Mouse (Mus musculus) 416B (cell line): ENCODE measurements around the gene Gm17324.
"Not testable (repeated sequence)": the region's sequence is repeated elsewhere in the genome, so short reads cannot be mapped to it uniquely, and the experiment has no call there.

Experiments used
- DNase-seq: peaks from one replicate; pipeline ENCODE4 v3.0.0; 2011; ENCODE audit warnings: low read depth

Gene Gm17324

DNA sequence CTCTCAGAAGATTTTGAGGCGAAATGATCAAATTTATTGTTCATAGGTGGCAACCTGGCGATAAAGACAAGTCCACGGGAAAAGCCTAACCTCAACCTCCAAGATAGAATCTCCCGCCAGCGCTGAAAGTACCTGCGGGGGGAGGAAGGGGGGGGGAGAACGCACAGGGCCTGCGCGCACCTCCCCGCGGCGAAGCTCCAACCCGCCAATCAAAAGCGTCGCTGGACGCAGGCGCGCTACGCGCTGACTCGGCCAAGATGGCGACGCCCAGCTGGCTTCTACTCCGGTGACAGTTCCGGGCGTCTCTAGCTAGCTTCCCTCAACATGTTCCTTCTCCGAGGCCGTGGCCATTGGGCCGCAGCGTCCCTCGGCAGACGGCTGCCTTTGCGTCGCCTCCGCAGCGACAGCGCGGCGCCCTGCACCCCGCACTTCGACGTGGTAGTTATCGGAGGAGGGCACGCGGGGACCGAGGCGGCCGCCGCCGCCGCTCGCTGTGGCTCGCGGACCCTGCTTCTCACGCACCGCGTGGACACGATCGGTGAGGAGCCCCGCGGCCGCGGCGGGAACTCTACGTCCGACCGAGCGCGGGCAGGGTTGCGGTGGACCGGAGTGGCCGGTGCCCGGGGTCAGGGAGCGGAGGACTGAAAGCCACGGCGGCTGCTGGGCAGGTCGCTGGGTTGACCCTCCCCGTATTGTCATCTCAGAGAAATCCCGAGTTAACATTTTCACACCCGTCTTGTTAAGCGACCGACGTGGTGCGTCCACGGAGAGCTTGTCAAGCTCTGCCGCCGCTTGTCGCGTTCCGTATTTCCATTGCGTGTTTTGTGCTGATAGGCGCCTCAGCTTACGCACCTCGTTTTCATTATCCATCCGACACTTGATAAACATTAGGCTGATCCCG is at the start of gene Gm17324, which contains the start of gene Mto1:
Gene Gm17324 (minus strand): TSS at position 814 of the 901 bp plus-strand sequence.
Gene Mto1 (plus strand): TSS at position 236 of the 901 bp plus-strand sequence.
- peak; percentile 89 for DNase-seq

DNA sequence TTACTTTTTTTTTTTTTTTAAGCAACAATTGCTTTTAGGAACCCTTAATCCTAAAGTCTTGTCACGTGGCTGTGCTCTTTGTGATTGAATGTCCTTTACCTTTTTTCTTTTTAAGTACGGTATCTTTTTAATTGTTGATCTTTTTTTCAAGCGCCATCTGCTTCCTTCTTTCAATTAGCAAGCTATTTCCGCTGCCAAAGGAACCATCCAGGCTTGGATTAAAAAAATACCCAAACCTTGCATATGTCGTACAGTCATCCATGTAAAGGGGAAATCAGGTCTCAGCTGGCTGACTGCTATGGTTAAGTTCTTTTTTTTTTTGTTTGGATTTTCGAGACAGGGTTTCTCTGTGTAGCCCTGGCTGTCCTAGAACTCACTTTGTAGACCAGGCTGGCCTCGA is 44.6 kb upstream of the Gm17324 start:
- no peak for DNase-seq

DNA sequence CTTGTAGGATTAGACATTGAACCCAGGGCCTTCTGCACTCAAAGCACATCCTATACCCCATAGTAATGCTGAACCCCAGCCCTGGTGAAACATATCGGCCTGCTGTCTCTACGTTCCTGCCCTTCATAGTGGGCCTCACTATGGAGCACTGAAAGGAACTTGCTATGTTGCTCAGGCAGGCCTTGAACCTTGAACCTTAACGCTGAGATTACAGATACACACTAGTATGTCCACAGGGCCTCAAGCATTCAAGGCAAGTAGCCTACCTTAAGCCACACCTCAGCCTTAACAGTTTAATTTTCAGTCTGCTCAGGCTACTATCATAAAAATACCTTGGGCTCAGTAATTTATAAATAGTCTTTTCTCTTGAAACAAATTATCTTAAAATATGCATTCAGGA is 43.7 kb upstream of the Gm17324 start:
- DNase-seq: no peak

DNA sequence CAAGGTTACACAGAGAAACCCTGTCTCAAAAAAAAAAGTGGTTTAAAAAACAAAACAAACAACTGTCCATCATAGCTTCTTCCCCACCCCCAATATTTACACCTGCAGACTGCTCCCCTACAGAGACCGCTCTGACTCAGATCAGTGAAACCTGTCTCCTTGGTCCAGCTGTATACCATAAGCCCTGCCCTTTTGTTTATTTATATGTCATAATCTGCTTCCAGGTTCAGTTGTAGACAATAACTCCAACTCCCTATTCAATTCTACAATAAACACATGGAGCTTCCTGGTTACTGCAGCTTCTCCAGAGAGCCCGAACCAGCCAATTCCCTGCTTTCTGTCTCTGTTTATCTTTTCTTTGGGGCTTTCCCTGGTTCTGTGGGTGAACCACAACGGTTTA is 42.6 kb upstream of the Gm17324 start:
- DNase-seq: no peak

DNA sequence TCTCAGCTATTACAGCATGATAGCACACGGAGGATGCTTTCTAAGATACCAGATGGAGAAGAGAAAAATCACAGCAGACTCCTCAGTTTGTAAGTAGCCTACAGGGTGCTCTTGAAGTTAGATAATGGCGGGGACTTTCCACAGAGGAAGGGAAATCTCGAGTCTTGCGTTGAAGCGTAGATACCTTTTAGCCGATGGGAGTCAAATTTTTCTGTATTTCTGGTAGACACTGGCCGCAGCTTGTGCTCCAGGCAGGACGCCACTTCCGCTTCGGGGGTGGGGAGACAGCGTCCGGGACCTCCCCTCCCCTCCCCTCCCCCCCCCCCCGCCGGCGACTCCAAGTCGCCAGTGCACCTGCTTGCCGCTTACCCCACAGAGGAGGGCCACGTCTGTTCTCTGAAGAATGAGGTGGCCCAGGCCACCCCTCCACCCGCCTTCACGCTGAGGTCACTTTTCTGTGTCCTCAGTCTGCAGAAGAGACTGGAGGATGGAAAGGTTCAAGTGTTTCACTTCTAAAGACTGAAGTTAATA is 40.4 kb upstream of the Gm17324 start, which contains the start of gene Eef1a1:
Gene Eef1a1 (minus strand): TSS at position 262 of the 531 bp plus-strand sequence.
- DNase-seq: peak; percentile 54

DNA sequence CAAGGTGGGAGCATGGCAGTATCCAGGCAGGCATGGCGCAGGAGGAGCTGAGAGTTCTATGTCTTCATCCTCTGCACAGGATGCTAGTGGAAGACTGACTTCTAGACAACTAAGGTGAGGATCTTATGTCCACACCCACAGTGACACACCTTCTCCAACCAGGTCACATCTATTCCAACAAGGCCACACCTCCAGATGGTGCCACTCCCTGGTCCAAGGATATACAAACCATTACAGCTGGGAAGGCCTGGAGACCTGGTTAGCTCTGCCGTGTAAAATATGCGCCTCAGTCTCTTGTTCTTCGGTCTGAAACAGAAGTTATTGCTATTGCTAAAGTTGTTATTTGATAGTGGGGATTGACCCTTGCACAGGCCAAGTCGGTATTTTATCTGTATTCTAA is 39.4 kb upstream of the Gm17324 start:
- DNase-seq: not testable (repeated sequence)

DNA sequence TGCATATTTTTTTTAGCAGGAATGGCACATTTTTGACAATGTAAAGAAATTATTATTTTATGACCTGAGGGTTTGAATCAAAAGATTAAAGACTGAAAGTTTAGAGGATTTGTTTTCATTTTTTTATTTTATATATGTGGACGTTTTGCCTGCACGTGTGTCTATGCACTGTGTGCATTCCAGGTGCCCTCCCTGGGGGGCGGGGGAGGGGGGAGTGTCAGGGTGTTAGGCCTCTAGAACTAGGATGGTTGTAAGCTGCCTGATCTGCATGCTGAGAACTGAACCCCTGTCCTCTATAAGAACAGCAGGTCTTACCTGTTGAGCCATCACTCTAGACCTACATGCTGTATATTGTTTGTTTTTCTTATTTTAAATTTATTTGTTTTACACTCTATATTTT is 36.1 kb upstream of the Gm17324 start:
- DNase-seq: no peak

DNA sequence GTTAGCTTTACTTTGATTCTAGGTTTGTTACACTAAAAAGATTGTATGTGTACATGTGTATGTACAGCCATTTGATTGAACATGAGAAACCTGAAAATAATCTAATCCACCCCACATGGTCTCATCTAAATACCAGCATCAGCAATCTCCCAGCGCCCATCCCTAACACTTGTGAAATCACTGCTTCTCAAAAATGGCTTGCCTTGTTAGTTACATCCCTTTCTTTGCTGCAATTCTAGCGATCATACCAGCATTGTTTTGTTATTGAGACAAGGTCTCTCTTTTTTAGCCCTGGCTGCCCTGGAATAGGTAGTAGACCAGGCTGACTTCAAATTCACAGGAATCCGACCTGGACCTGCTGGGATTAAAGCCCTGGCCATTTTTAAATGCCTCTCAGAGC is 33.8 kb upstream of the Gm17324 start:
- DNase-seq: no peak

DNA sequence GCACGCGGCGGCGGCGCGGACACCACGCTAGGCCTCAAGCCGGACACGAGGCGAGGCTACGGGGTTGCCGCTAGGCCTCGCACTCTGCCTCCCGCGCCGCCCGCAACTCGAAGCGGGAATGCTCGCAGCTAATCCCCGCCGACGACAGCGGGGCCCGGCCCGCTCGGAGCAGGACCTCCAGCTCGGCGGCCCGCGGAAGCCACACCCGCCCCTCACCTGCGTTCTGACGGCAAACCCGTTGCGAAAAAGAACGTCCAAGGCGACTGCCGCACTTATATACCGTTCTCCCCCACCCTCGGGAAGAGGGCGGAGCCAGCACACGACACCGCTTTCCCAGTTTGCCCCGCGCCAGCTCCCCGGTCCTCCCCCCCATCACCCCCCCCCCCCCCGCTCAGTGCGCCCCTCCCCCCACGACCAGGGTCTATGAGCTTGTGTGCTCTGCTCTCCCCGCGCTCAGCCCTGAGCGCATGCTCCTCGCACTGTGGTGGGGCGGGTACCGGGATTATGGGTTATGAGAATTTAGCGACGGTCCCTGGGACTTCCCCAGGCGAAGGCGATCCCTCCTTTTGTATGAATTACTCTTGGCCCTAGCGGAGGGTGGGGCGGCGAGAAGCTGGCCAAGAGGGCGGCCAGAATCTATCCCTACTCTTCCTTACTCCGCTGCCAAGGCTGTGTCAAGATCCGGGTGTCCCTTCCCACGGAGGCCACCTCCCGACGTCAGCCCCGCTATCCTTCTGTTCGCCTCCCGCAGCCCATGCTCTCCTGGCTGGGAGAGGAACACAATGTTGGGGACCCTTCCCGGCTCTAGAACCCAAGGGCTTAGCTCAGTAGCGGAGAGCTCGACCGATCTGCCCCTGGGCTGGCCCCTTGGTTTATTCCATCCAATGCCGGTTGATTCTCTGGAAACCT is 33.1 kb upstream of the Gm17324 start:
- peak; percentile 99 for DNase-seq

DNA sequence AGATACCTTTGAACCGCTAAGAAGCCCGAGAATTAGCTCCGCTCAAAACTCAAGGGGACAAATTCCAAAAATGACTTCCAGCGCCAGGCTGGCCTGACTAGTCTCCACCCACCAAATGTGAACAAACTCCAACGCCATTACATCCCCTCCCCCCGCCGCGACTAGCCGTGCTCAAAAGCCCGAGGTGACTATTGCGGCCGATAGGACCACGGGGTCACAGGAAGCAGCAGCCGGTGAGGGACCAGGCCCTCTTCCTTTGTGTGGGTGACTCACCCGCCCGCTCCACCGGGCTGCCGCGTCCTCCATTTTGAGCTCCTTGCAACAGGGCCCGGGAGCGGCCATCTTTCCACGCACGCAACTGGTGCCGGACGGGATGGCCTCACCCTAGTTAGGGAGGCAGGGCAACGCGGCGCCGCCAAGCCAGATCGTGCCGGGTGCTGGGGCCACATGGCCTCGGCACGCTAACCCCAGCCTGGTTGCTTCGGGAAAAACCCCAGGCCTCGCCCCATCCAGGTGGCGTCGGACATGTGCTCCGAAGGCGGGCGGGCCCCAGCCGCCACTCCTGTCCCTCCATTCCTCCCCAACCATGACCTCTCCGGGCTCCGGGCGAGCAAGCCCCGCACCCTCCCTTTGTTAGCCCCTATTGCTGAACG is 32.2 kb upstream of the Gm17324 start:
- DNase-seq: peak; percentile 91

DNA sequence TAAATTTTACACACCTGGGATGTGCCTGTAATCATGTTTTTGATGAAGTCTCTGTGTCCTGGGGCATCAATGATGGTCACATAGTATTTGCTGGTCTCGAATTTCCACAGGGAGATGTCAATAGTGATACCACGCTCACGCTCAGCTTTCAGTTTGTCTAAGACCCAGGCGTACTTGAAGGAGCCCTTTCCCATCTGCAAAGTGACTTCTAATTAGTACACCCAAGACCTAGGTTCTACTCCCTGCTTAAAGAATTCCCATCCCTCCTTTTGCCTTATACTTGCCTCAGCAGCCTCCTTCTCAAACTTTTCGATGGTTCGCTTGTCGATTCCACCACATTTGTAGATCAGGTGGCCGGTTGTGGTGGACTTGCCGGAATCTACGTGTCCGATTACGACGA is 31.6 kb upstream of the Gm17324 start:
- not testable (repeated sequence) for DNase-seq

DNA sequence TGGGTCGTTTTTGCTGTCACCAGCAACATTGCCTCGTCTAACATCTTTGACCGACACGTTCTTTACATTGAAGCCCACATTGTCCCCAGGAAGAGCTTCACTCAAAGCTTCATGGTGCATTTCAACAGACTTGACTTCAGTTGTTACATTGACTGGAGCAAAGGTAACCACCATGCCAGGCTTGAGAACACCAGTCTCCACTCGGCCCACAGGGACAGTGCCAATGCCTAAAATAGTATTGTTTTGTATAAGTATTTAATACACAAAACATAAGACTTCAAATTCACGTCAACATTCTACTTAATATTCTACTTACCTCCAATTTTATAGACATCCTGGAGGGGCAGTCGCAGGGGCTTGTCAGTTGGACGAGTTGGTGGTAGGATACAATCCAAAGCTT is 30.7 kb upstream of the Gm17324 start:
- not testable (repeated sequence) for DNase-seq

DNA sequence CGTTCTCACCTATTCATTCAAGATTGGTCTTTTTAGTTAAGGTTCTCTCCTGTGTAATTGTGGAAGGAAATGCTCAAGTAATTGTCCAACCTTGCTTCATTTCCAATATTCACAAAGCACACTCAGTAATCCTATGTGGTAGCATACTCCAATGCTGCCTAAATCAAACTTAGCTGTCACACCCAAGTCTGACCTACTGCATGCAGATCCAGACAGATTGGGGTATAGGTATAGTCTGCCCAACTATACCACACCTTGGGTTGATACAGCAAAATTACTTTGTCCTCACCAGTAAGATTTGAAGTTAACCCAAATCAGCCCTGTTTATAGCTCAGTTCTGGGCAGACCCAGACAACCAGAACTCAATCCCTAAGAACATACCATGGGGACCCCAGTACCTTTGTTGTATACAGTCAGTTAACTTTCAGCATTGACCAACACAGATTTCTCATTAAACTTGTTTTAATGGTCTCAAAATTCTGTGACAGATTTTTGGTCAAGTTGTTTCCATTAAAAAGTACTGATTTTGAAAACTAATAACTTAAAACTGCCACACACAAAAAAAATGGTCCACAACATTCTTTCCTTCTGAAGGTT is 29.5 kb upstream of the Gm17324 start:
- not testable (repeated sequence) for DNase-seq

DNA sequence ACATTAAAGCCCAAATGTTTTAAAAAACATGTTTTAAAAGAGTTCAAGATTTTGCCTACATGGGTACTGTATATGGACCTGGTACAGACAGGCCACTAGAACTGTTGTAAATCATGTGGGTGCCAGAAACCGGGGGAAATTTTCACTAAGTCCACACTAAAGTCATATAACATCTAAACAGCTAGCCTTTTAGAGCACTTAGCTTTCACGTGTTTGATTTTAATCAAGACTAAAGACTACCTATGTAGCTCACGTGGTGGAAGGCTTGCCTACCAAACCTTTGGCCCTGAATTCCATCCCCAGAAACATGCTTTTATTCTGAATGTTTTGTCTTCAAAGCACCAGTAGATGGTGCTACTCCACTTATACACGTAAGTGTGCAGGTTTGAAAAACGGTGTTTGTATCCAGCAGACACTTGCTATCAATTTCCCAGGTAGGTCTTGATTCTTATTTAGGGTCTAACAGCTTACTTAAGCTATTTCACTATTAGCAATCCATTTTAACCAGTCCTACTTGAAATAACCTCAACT is 28.5 kb upstream of the Gm17324 start:
- DNase-seq: peak; percentile 82

DNA sequence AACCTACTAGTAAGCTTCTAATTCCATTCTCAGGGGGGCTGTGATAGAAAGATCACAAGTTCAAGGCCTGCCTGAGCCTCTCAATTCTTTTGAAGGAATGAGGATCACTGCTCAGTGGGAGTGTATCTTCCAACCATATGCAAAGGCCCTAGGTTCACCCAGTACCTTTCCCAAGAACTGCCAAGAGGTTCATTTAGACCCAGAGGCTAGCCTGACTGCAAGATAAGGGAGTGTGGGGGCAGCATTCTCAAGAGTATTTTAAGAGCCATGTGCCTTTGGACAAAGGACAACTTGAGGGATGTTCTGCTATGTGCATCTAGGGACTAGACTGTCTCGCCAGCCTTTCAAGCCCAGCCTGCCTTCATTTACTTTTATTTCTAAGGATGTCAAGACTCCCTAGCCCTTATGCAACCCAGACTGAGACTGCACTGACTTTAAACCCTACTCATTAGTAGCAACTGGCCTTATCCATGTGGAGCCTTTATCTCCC is 28.0 kb upstream of the Gm17324 start:
- peak; percentile 81 for DNase-seq

DNA sequence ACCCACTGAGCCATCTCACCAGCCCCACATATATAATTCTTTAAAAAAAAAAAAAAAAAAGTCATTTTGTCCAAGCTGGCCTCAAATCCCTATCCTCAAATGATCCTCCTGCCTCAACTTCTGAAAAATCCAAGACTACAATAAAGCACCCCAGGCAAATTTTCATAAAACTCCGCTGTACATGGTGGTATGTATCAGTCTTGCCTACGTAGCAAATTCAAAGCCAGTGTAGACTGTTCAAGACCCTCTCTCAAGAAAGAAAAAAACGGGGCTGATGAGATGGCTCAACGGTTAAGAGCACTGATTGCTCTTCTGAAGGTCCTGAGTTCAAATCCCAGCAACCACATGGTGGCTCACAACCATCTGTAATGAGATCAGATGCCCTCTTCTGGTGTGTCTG is 27.3 kb upstream of the Gm17324 start:
- peak; percentile 69 for DNase-seq

DNA sequence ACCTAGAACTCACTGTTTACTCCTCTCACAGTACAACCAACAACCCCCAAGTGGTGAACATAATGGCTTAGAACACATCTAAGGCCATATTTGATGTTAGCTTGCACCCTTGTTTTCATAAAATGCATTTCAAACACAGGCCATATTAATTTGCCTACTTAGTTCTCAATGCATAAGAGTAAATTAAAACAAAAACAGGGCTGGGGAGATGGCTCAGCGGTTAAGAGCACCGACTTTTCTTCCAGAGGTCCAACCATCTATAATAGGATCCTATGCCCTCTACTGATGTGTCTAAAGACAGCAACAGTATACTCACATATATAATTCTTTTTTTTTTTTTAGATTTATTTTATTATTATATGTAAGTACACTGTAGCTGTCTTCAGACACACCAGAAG is 26.8 kb upstream of the Gm17324 start:
- no peak for DNase-seq

DNA sequence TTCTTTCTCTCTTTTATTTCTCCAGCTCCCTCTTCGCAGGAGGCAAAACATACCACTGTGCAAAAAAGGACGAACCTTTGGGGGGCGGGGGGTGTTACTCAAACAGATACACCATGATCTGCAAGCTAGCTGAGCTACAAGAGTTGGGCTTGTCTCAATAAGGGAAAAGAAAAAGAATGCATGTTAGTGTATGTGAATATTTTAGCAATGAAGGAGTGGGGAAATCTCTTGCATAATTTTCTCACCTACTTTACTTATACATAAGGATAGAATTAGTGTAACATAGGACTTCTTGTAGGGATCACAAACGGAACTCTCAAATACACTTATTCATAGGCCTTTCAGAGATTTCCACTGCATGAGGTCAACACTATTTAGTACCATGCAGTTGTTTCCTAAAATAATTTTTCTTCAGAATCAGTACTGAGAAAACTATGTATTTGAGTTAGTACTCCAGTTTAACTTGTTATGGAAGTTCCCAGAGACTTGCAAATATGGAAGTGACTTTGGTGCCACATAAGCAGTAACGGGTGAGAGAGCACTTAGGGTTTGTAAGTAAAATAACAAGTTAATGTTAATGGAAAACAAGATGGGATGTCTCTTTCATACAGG is 26.3 kb upstream of the Gm17324 start:
- DNase-seq: peak; percentile 42

DNA sequence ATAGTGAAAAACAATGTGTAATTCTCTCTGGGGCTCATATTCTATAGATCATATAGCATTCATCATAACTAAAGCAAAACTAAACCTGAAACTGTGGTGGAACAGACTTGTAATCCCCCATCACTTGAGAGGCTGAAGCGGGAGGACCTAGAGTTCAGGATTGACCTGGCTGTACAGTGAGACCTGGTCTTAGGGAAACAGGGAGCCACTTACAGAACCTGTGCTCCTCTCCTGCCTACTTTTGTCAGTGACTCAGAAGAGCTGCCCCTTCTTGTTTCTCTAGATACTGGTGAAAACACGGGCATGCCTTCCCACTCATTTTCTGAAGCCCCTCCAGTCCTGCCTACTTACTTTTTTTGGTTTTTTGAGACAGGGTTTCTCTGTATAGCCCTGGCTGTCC is 25.7 kb upstream of the Gm17324 start:
- DNase-seq: no peak

DNA sequence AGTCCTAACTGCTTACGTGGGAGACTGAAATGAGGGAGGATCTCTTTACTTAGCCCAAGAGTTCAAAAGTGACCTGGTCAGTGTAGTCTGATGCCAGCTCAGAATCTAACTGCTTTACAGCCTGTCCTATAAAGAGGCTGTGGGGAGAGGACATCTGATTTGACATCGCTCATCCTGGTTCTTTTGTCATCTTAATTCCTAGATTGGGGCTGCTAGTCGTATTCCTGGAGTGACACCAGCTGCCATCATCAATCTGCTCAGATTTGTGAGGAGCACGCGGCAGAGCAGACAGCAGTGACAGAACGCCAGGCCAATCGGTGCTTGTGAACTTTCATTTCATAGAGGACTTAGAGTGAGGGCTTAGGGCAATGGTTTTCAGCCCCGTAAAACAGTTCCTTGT is 25.0 kb upstream of the Gm17324 start:
- DNase-seq: no peak

DNA sequence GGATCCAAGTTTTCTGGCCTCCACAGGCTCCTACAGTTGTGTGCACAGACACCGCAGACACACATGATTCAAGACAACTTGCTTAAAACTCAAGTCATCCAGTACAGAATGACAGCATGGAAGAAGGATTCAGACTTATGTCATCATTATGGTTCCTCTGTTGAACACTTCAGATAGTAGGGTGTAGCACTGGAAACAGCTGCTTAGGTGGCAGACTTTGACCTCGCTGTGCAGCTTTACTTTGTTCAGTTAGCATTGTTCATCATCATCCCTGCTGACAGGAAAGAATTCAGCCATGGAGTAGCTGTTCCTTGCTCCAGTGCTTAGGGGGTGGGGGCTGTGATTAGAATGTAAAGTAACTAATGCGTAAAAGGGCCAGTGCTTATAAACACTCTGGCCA is 17.1 kb upstream of the Gm17324 start:
- no peak for DNase-seq
